Mouse (Mus musculus) left cerebral cortex, postnatal 4 days (tissue): ENCODE measurements around the gene Nck1. TPM values are rescaled to one million over a fixed set of nuclear protein-coding genes. Genes with fewer than 3 reads are reported as not detected.

Experiments
- DNase-seq: peaks from one replicate; pipeline ENCODE4 v3.0.0-alpha.2; 2022
- intact Hi-C: fragments of 180-260 bp; cut with DNase I; formaldehyde crosslinking; loops from one replicate; pipeline ENCODE4 v1.15.1; 2025
- total RNA-seq, 2 experiments: library from RNA; stranded (reverse); gene quantifications; 2 replicates each; pipeline ENCODE4 v1.2.3; 2021

Nck1 gene
- total RNA-seq, 2 experiments from 2014 or later, result 20.5 to 25.8 TPM

- DNase-seq, result no peak
- intact Hi-C loops, result no loop called here
Measured at GRCm38 (mm10) chr9:100471605-100471953, 74.4 kb downstream of the Nck1 start.

- peak; percentile 90 for DNase-seq
- intact Hi-C loops, result no loop called here
Measured at GRCm38 (mm10) chr9:100470936-100471604, 74.9 kb downstream of the Nck1 start.

- intact Hi-C loops, result no loop called here
- no peak for DNase-seq
Measured at GRCm38 (mm10) chr9:100470228-100470627, 75.7 kb downstream of the Nck1 start.

- DNase-seq, result peak; percentile 34
- intact Hi-C loops, result no loop called here
Measured at GRCm38 (mm10) chr9:100469681-100470080, 76.3 kb downstream of the Nck1 start.

- no peak for DNase-seq
- intact Hi-C loops, result no loop called here
Measured at GRCm38 (mm10) chr9:100468151-100468550, 77.8 kb downstream of the Nck1 start.

GRCm38 (mm10) chr9:100467653-100468052, 78.3 kb downstream of the Nck1 start:
- DNase-seq, result peak; percentile 90
- intact Hi-C loops, result no loop called here

- peak; percentile 81 for DNase-seq
- intact Hi-C loops, result no loop called here
Measured at GRCm38 (mm10) chr9:100466743-100467142, 79.2 kb downstream of the Nck1 start.

- intact Hi-C loops, result no loop called here
- DNase-seq, result no peak
Measured at GRCm38 (mm10) chr9:100465988-100466387, 79.9 kb downstream of the Nck1 start.

GRCm38 (mm10) chr9:100465380-100465779, 80.6 kb downstream of the Nck1 start:
- intact Hi-C loops, result no loop called here
- no peak for DNase-seq

GRCm38 (mm10) chr9:100463771-100464170, 82.2 kb downstream of the Nck1 start:
- no peak for DNase-seq
- intact Hi-C loops, result no loop called here

GRCm38 (mm10) chr9:100462098-100462497, 83.8 kb downstream of the Nck1 start:
- intact Hi-C loops, result no loop called here

GRCm38 (mm10) chr9:100461671-100462070, 84.3 kb downstream of the Nck1 start:
- intact Hi-C loops, result no loop called here
- DNase-seq, result peak; percentile 84

More at GRCm38 (mm10) chr9:100462098-100462497, 83.8 kb downstream of the Nck1 start:
- no peak for DNase-seq

GRCm38 (mm10) chr9:100460203-100460602, 85.7 kb downstream of the Nck1 start:
- DNase-seq, result no peak
- intact Hi-C loops, result no loop called here

- no peak for DNase-seq
- intact Hi-C loops, result loop anchor here (10.0 kb wide), 1 partner anchor 457 kb away; no protein-coding TSS in a partner anchor
Measured at GRCm38 (mm10) chr9:100457971-100458681, 87.8 kb downstream of the Nck1 start.

- intact Hi-C loops, result loop anchor here (2.0 to 10.0 kb wide), 3 partner anchors 188 to 703 kb away; no protein-coding TSS in a partner anchor
Measured at GRCm38 (mm10) chr9:100454664-100454993, 91.3 kb downstream of the Nck1 start.

GRCm38 (mm10) chr9:100453944-100454663, 91.8 kb downstream of the Nck1 start:
- peak; percentile 82 for DNase-seq
- intact Hi-C loops, result loop anchor here (2.0 to 10.0 kb wide), 3 partner anchors 189 to 703 kb away; no protein-coding TSS in a partner anchor

More at GRCm38 (mm10) chr9:100454664-100454993, 91.3 kb downstream of the Nck1 start:
- no peak for DNase-seq

GRCm38 (mm10) chr9:100452432-100452831, 93.5 kb downstream of the Nck1 start:
- intact Hi-C loops, result loop anchor here (5.0 to 10.0 kb wide), 2 partner anchors 462 to 705 kb away; no protein-coding TSS in a partner anchor
- no peak for DNase-seq

- intact Hi-C loops, result loop anchor here (5.0 to 10.0 kb wide), 2 partner anchors 599 to 711 kb away; no protein-coding TSS in a partner anchor
- DNase-seq, result peak; percentile 85
Measured at GRCm38 (mm10) chr9:100446059-100446686, 99.8 kb downstream of the Nck1 start.
